Mouse (Mus musculus) thymus, postnatal 36 days (tissue): Measurements from ENCODE around the gene Plekhh2.

ENCODE experiments used
- DNase-seq, 2 experiments: peaks; one replicate each; pipeline ENCODE4 v3.0.0; 2022; ENCODE audit warnings: mixed read lengths in 2 of 2

The Plekhh2 gene

GRCm38 (mm10) chr17:84611971-84612370, 100.3 kb downstream of the Plekhh2 start:
- no peak for DNase-seq

- DNase-seq = no peak
Observed at GRCm38 (mm10) chr17:84615811-84616210, 104.1 kb downstream of the Plekhh2 start.

- no peak for DNase-seq
Observed at GRCm38 (mm10) chr17:84616526-84617074, 104.9 kb downstream of the Plekhh2 start.

- DNase-seq = no peak
Observed at GRCm38 (mm10) chr17:84617953-84618352, 106.3 kb downstream of the Plekhh2 start.

GRCm38 (mm10) chr17:84619112-84619511, 107.4 kb downstream of the Plekhh2 start:
- no peak for DNase-seq

- no peak for DNase-seq
Observed at GRCm38 (mm10) chr17:84620076-84620475, 108.4 kb downstream of the Plekhh2 start.

- no peak for DNase-seq
Observed at GRCm38 (mm10) chr17:84620610-84621009, 108.9 kb downstream of the Plekhh2 start.

- DNase-seq = no peak
Observed at GRCm38 (mm10) chr17:84621209-84621608, 109.5 kb downstream of the Plekhh2 start.

GRCm38 (mm10) chr17:84622028-84622427, 110.3 kb downstream of the Plekhh2 start:
- DNase-seq = no peak

- DNase-seq = no peak
Observed at GRCm38 (mm10) chr17:84622873-84623272, 111.2 kb downstream of the Plekhh2 start.

- DNase-seq = peak; percentile 75 to 83
Observed at GRCm38 (mm10) chr17:84626276-84626856, 114.7 kb downstream of the Plekhh2 start, which contains the start of gene Dync2li1. Gene Dync2li1, plus strand, starts transcription at chr17:84626496.

GRCm38 (mm10) chr17:84626857-84627305, 115.2 kb downstream of the Plekhh2 start:
- DNase-seq = no peak

- no peak for DNase-seq
Observed at GRCm38 (mm10) chr17:84627721-84628120, 116.0 kb downstream of the Plekhh2 start.

GRCm38 (mm10) chr17:84628611-84629010, 116.9 kb downstream of the Plekhh2 start:
- DNase-seq = no peak

- no peak for DNase-seq
Observed at GRCm38 (mm10) chr17:84631836-84632235, 120.1 kb downstream of the Plekhh2 start.

- peak; percentile 48 to 71 for DNase-seq
Observed at GRCm38 (mm10) chr17:84633443-84633842, 121.7 kb downstream of the Plekhh2 start.

GRCm38 (mm10) chr17:84636328-84636727, 124.6 kb downstream of the Plekhh2 start:
- no peak for DNase-seq

- no peak for DNase-seq
Observed at GRCm38 (mm10) chr17:84637971-84638370, 126.3 kb downstream of the Plekhh2 start.

- no peak for DNase-seq
Observed at GRCm38 (mm10) chr17:84639796-84640378, 128.2 kb downstream of the Plekhh2 start.

GRCm38 (mm10) chr17:84641893-84642292, 130.2 kb downstream of the Plekhh2 start:
- DNase-seq = peak; percentile 45 to 63

- no peak for DNase-seq
Observed at GRCm38 (mm10) chr17:84642324-84642723, 130.6 kb downstream of the Plekhh2 start.

GRCm38 (mm10) chr17:84644292-84645050, 132.8 kb downstream of the Plekhh2 start:
- DNase-seq = no peak

- DNase-seq = no peak
Observed at GRCm38 (mm10) chr17:84645119-84645518, 133.4 kb downstream of the Plekhh2 start.

GRCm38 (mm10) chr17:84645894-84646293, 134.2 kb downstream of the Plekhh2 start:
- no peak for DNase-seq
